Mouse (Mus musculus): Measurements from ENCODE around the gene Edar. TPM values are rescaled to one million over a fixed set of nuclear protein-coding genes. Genes with fewer than 3 reads are reported as not detected.

The Edar gene
- total RNA-seq (2023) = not detected

DNA sequence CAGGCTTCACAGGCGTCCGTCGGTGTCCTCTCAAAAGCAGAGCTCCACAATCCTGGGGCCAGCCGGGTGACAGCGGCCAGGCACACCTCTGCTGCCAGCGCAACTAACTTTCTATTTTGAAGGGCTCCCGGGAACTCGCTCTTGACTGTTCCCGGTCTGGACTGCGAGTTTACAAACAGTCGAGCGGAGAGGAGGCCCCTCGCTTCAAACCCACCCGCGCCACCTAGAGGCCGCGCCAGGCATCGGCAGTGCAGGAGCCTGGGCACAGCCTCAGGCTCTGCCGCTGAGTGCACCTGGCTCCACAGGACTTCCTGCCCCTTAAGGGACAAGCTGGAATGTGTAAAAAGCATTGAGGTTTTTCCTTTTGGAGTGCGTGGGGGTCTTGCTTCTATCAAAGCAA lies at the start of gene Edar:
Gene Edar (minus strand): TSS at position 122 of the 400 bp plus-strand sequence.

DNA sequence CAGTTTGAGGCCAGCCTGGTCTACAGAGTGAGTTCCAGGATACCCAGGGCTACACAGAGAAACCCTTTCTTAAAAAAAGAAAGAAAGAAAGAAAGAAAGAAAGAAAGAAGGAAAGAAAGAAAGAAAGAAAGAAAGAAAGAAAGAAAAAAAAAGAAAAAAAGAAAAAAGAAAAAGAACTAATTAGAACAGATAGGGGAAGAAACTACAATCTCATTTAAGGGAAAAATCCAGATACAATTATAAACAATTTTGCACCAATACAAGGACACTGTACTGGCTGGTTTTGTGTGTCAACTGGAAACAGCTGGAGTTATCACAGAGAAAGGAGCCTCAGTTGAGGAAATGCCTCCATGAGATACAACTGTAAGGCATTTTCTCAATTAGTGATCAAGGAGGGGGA lies 42.7 kb upstream of the Edar start, which contains the start of gene Gm17542:
Gene Gm17542 (minus strand): TSS at position 101 of the 400 bp plus-strand sequence.

Other genes with a start within 250 kb of the Edar start
- 10 to 100 TPM; 77.1 to 88.0 TPM for gene Ranbp2, start 228.7 kb downstream of the Edar start, total RNA-seq (2023)
- gene Ccdc138, start 177.7 kb downstream of the Edar start, total RNA-seq (2023) = 1 to 10 TPM; 3.6 to 4.6 TPM
- gene Gm17542, start 42.6 kb upstream of the Edar start, total RNA-seq (2023) = not detected
- gene Sh3rf3, start 137.7 kb upstream of the Edar start, total RNA-seq (2023) = not detected

All from neutrophil, adult 83 days (primary cell).